Mouse (Mus musculus): Measurements from ENCODE around the gene Prdx2. TPM values are rescaled to one million over a fixed set of nuclear protein-coding genes. Genes with fewer than 3 reads are reported as not detected.

Gene Prdx2
- total RNA-seq, 2 experiments from 2014 or later = 340 to 356 TPM

DNA sequence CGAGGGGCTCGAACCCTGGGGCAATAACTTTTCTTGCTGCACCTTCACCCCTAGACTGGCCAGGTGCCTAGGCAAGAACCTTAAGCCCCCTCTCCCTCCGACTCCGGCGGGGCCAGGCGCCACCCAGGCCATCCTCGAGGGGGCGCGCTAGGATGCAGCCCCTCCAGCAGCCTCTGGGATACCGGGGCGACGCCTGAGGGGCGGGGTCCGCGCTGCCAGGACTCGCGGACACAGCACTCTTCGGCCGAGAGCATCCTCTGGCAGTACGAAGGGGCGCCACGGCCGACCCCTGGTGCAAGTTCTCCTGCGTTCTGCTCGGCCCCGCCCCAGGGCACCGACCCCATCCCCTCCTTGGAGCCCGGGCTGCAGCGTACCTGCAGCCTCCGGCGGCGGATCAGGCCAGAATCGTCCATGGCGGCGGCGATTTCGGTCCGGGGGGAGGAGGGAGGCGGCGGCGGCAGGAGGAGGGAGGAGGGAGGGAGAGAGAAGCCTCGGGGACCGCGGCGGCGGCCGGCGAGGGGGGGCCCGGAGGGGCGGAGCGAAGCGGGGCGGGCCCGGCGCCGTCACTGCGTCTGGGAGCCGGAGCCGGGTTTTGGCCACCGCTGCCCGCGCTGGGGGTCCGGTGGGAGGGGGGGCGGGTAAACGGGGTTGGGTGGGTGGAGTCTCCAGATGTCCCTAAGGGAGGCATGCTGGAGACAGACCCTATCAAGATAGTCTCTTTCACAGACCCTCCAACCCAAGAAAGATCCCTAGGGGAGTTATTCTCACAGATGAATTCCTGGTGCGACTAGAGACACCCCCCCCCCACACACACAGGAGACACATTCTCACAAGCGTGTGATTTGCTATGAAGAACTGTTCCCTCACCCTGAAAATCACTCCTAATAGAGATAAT is 23.5 kb upstream of the Prdx2 start:
- DNase-seq (ENCODE audit: low spot score in 2 of 2) = peak; percentile 40 to 53
- intact Hi-C loops (cut with DNase I) = loop anchor here (2.0 kb wide), 1 partner anchor 19 kb away; no protein-coding TSS in a partner anchor

DNA sequence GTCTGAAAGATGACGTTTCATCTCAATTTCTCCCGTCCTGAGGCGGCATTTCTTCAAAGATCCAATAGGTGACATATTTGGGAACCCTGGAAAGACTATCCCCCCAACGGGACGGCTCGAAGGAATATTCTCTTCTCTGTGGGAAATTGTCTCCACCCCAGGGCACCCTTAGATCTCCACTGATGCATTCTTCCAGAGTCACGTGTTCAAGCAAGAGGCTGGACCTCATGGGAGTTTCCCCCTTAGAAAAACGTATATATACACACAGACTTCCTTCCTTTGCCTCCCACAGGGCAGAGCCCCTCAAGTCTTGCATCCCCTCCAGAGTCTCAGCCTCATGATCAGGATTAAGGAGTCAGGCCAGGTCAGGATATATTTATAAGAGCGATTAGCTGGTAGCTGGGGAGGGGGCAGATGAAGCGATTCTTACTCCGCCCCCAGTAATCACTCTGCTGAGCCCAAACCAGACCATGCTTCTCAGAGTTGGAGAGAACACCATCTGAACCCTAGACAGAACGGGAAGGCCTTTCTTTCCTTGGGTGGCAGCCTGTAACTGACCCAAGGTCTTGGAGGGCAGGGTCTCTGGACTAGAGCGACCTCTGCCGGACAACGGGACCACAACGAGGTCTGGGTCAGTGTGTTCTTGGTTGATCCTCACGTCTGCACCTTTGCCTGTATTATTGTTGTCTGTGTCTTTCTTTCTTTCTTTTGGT is 22.7 kb upstream of the Prdx2 start, which contains the start of gene Rtbdn:
TSS of gene Rtbdn (plus strand) at position 464 of the 713 bp plus-strand sequence.
- intact Hi-C loops (cut with DNase I) = loop anchor here (2.0 kb wide), 1 partner anchor 18 kb away; no protein-coding TSS in a partner anchor
- DNase-seq (ENCODE audit: low spot score in 2 of 2) = peak in 1 of 2 experiments; percentile 26

DNA sequence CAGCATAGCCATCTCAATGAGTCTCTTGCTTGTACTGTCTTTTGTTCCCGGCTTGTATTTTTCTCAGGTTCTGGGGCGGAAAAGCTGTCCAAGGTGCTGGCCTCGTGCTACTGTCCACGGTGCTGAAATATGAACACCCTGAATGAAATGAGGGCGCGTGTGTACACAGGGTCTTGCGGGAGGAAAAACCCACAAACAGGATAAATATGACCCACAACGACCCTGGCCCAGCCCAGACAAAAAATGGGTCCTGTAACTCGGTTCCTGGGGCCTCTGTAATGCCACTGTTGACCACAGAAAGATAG is 22.2 kb upstream of the Prdx2 start:
- no peak for DNase-seq (ENCODE audit: low spot score in 2 of 2)
- intact Hi-C loops (cut with DNase I) = loop anchor here (2.0 kb wide), 1 partner anchor 18 kb away; no protein-coding TSS in a partner anchor

- intact Hi-C loops (cut with DNase I) = no loop called here
- DNase-seq (ENCODE audit: low spot score in 2 of 2) = no peak
These were observed 19.6 kb upstream of the Prdx2 start for GRCm38 (mm10) chr8:84949753-84950152.

- DNase-seq (ENCODE audit: low spot score in 2 of 2) = peak in 1 of 2 experiments; percentile 31
- intact Hi-C loops (cut with DNase I) = no loop called here
These were observed 16.7 kb upstream of the Prdx2 start for GRCm38 (mm10) chr8:84952612-84953255.

- intact Hi-C loops (cut with DNase I) = loop anchor here (5.0 kb wide), 1 partner anchor 39 kb away; no protein-coding TSS in a partner anchor
These were observed 12.6 kb upstream of the Prdx2 start for GRCm38 (mm10) chr8:84956768-84957167.

DNA sequence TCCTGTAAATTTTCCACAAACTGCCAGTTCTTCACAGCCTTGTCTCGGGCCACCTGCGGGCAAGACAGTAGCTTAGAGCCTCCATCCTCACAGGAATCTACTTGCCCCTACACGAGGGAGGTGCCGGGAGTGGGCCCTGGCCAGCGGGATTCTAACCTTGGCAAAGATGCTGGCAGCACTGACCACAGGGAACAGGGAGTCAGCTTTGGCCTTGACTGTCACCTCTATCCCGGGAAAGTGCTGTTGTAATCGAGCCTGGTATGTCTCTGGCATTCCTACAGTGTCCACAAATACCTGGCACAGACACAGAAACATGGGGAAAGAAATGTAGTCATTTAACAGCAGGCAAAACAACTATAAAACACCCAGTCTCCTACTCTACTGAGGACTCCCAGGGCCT is 9.6 kb upstream of the Prdx2 start:
- DNase-seq (ENCODE audit: low spot score in 2 of 2) = no peak
- intact Hi-C loops (cut with DNase I) = loop anchor here (5.0 kb wide), 2 partner anchors 33 to 43 kb away; no protein-coding TSS in a partner anchor

More at GRCm38 (mm10) chr8:84956768-84957167, 12.6 kb upstream of the Prdx2 start:
- DNase-seq (ENCODE audit: low spot score in 2 of 2) = peak; percentile 73 to 84

- no peak for DNase-seq (ENCODE audit: low spot score in 2 of 2)
- intact Hi-C loops (cut with DNase I) = loop anchor here (2.0 to 5.0 kb wide), 2 partner anchors 17 to 37 kb away; partner anchors contain the start of gene Rtbdn
These were observed 5.4 kb upstream of the Prdx2 start for GRCm38 (mm10) chr8:84963952-84964351.

DNA sequence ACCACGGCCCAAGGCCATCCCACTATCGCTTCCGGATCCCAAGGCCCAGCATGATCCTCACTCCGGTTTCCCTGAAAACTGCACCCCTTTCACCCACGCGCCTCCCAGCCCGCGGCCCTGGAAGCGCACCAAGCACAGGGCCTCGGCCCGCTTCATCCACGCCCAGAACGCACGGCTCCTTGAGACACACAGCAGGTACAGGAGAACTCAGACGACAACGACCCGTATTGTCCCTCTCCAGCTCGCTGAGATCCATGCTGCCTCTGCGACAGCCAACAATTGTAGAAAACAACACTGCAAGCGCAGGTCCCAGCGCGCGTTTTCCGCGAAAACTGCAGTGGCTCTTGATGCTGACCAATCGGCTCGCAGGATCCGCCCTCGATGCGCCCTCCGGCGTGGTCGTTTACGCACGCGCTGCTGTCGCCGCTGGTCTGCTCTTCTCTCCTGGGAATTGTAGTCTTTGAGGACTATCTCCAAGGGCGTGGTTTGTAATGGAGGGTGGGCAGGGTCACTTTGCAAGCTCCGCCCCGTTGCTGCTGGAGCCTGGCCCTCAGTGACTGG is 3.6 kb upstream of the Prdx2 start:
- peak; percentile 94 to 98 for DNase-seq (ENCODE audit: low spot score in 2 of 2)
- intact Hi-C loops (cut with DNase I) = loop anchor here (2.0 kb wide), 1 partner anchor 19 kb away; the partner anchor contains the start of gene Rtbdn

- intact Hi-C loops (cut with DNase I) = no loop called here
- DNase-seq (ENCODE audit: low spot score in 2 of 2) = no peak
These were observed 2.8 kb upstream of the Prdx2 start for GRCm38 (mm10) chr8:84966603-84967002.

- intact Hi-C loops (cut with DNase I) = no loop called here
- DNase-seq (ENCODE audit: low spot score in 2 of 2) = no peak
These were observed 1.7 kb upstream of the Prdx2 start for GRCm38 (mm10) chr8:84967532-84968304.

GRCm38 (mm10) chr8:84968650-84969049 is 737 bp upstream of the Prdx2 start:
- intact Hi-C loops (cut with DNase I) = no loop called here
- DNase-seq (ENCODE audit: low spot score in 2 of 2) = no peak

DNA sequence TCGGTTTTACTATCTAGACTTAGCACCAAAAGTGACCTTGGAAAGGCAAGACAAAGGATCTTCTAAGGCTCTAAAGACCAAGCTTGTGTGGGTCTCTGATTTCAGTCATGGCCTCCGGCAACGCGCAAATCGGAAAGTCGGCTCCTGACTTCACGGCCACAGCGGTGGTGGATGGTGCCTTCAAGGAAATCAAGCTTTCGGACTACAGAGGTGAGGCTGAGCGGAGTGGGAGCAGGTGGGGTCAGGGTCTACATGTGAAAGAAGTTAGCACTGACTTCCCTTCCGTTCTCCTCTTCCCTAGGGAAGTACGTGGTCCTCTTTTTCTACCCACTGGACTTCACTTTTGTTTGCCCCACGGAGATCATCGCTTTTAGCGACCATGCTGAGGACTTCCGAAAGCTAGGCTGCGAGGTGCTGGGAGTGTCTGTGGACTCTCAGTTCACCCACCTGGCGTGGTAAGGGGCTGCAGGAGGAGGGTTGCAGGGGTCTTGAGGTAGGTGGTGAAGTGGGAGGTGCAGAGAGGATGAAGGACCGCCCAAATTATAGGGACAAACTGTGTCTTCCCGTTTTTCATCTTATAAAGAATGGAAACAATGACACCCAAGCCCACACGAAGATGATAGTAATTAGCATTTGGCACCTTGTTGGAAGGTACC is 876 bp downstream of the Prdx2 start:
- DNase-seq (ENCODE audit: low spot score in 2 of 2) = no peak
- intact Hi-C loops (cut with DNase I) = no loop called here

GRCm38 (mm10) chr8:84970913-84971312 is 1.5 kb downstream of the Prdx2 start:
- no peak for DNase-seq (ENCODE audit: low spot score in 2 of 2)
- intact Hi-C loops (cut with DNase I) = no loop called here

DNA sequence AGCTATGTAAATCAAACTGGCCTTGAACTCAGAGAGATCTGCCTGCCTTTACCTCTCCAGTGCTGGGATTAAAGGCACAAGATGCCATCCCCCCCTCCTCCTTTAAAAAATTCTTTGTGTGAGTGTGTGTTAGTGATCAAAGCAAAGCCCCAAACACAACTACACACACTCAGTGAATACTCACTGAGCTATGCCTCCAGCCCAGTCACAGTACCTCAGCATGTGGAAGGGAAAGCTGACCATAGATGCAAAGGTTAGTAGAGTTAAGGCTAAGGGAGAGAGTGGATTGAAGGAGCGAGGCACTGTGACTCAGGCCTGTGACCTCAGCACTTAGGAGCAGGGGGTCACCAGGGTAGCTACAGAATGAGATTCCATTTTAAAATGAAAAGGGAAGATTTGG is 3.7 kb downstream of the Prdx2 start:
- no peak for DNase-seq (ENCODE audit: low spot score in 2 of 2)
- intact Hi-C loops (cut with DNase I) = no loop called here

DNA sequence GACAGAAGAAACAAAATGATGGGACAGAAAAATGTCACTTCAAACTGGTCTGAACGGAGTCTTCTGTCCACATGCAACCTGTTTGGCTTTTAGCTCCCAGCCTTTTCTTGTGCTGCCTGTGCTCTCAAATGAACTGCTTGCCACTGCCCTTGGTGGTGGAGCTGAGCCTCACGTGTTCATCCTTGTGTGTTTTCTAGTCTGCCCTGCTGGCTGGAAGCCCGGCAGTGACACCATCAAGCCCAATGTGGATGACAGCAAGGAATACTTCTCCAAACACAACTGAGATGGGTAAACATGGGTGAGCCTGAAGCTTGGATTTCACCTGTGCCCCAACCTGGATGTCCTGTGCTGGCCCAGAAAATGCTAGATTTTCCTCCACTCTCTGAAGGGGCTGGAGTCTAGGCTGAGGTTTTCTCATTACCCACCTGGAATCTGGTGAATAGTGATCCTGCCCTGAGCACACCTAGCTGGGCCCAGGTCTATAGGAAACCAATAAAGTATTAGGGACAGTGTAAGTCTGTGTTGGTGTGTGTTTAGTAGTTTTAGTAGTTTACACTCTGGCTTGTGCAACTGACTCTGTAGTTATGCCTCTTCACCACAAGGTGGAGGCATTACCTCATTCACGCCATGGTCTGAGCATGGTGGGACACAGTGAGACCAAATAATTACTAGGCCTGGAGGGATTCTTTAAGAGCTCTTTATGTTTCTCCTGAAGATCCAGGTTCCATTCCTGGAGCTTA is 4.6 kb downstream of the Prdx2 start:
- peak in 1 of 2 experiments; percentile 63 for DNase-seq (ENCODE audit: low spot score in 2 of 2)
- intact Hi-C loops (cut with DNase I) = loop anchor here (2.0 kb wide), 1 partner anchor 51 kb away; the partner anchor contains the start of gene Asna1

DNA sequence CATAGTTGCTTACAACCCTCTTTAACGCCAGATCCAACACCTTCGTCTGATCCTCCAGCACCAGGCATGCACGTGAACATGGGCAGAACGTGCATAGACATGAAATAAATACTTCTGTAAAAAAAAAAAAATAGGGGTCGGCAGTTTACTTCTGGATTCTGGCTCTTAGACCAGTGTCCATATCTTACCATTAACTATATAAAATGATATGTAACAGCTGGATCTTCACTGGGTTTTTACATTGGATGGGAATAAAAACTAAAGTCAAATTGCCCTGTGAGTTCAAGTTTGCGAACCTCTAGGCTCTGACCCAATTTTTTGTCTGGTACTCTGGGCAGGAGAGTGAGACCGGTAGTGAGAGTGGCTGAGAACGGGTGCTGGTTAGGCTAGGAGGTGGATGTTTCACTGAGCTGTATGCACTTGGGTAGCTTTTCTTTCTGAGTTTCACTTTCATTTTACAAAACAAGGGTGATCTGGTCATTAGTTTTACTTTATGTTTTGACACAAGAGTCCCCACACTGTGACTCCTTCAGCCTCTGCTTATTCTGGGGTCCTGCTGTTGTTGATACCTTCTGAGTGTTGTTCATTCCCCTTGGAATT is 5.3 kb downstream of the Prdx2 start:
- intact Hi-C loops (cut with DNase I) = loop anchor here (2.0 to 5.0 kb wide), 2 partner anchors 50 to 977 kb away; partner anchors contain the start of genes Asna1 and Samd1

More for the DNA sequence above, 5.3 kb downstream of the Prdx2 start:
- no peak for DNase-seq (ENCODE audit: low spot score in 2 of 2)

Data from left cerebral cortex, postnatal 25 days (tissue).